Mouse (Mus musculus) liver, embryonic 12.5 days (tissue): ENCODE data around the gene Hspb9. TPM values are rescaled to one million over a fixed set of nuclear protein-coding genes. Genes with fewer than 3 reads are reported as not detected.

Experiments
- ATAC-seq: fragments of 200-750 bp; cut with Nextera tagmentation; 2 replicates; pipeline ENCODE4 v1.8.0; 2017; ENCODE audit warnings: moderate number of reproducible peaks, mild to moderate bottlenecking, moderate library complexity
- H3K27ac ChIP-seq: fragments of 300-500 bp; sonication (generic); 2 replicates; pipeline ENCODE4 v1.5.1; 2016; ENCODE audit warnings: mild to moderate bottlenecking
- H3K27me3 ChIP-seq: fragments of 300-500 bp; sonication (generic); replicated peaks from 2 replicates; pipeline ENCODE4 v1.6.1; 2016; ENCODE audit warnings: mild to moderate bottlenecking, moderate library complexity
- H3K36me3 ChIP-seq: fragments of 300-500 bp; sonication (generic); 2 replicates; pipeline ENCODE4 v1.6.1; 2016; ENCODE audit warnings: mild to moderate bottlenecking, moderate library complexity
- H3K4me1 ChIP-seq: fragments of 300-500 bp; sonication (generic); 2 replicates; pipeline ENCODE4 v1.6.1; 2016
- H3K4me2 ChIP-seq: fragments of 300-500 bp; sonication (generic); 2 replicates; pipeline ENCODE4 v1.6.1; 2016; ENCODE audit warnings: mild to moderate bottlenecking, moderate library complexity
- H3K4me3 ChIP-seq: fragments of 300-500 bp; sonication (generic); 2 replicates; pipeline ENCODE4 v1.5.1; 2016; ENCODE audit warnings: mild to moderate bottlenecking, moderate library complexity
- H3K9ac ChIP-seq: fragments of 300-500 bp; sonication (generic); 2 replicates; pipeline ENCODE4 v1.6.1; 2016; ENCODE audit warnings: mild to moderate bottlenecking, moderate library complexity
- H3K9me3 ChIP-seq: fragments of 300-500 bp; sonication (generic); replicated peaks from 2 replicates; pipeline ENCODE4 v1.6.1; 2016; ENCODE audit warnings: mild to moderate bottlenecking, moderate library complexity
- WGBS: fragments of 180-500 bp; shearing (Covaris S2); methylation state at CpG from one replicate; pipeline ENCODE4 v1.1.7; 2016; ENCODE audit not compliant: insufficient replicate concordance; 5-methylcytosine and 5-hydroxymethylcytosine counted together
- polyA plus RNA-seq: library from polyadenylated mRNA; unstranded; fragments of >200 nt; fragmentation: Nextera tagmentation; extraction: Ambion mirVana; gene quantifications from 2 replicates; pipeline ENCODE4 v1.2.1, GENCODE M21; 2016

Gene Hspb9
- polyA plus RNA-seq, result 0.29 and 0.33 TPM in 2 replicates

- Histone ChIP-seq H3K9ac (peak within 1 kb of the TSS; percentile 66), H3K4me1 (peaks cover 47% of the 10 kb centered on the region), H3K9me3 (no peaks in the 10 kb centered on the region), H3K4me3 (peak within 1 kb of the TSS; percentile 89), H3K27ac (peak within 1 kb of the TSS; percentile 87), H3K36me3 (peaks cover 65% of the 10 kb centered on the region), H3K27me3 (no peaks in the 10 kb centered on the region), H3K4me2 (peak within 1 kb of the TSS; percentile 98)
- 3% methylated on average over 38 of the region's 38 CpGs for WGBS
- peak; percentile 76 for ATAC-seq
Measured at GRCm38 (mm10) chr11:100713735-100714533, at the start of gene Hspb9. Gene Hspb9, plus strand, starts transcription at chr11:100713850.

- no peak overlapping the region for H3K27ac ChIP-seq
- H3K9ac ChIP-seq, result no peak overlapping the region
- H3K4me3 ChIP-seq, result no peak overlapping the region
- peaks cover 55% of the 10 kb centered on the region for H3K27me3 ChIP-seq
- H3K9me3 ChIP-seq, result no peaks in the 10 kb centered on the region
- WGBS, result 61% methylated on average over 1 of the region's 1 CpGs
- no peak overlapping the region for H3K4me2 ChIP-seq
- no peaks in the 10 kb centered on the region for H3K36me3 ChIP-seq
- ATAC-seq, result no peak
- no peaks in the 10 kb centered on the region for H3K4me1 ChIP-seq
Measured at GRCm38 (mm10) chr11:100671049-100671448, 42.6 kb upstream of the Hspb9 start.

- Histone ChIP-seq H3K36me3 (no peaks in the 10 kb centered on the region), H3K4me1 (no peaks in the 10 kb centered on the region), H3K27me3 (peaks cover 63% of the 10 kb centered on the region), H3K27ac (no peak overlapping the region), H3K9me3 (no peaks in the 10 kb centered on the region), H3K4me3 (no peak overlapping the region), H3K4me2 (no peak overlapping the region), H3K9ac (no peak overlapping the region)
- no peak for ATAC-seq
- 20% methylated on average over 2 of the region's 2 CpGs for WGBS
Measured at GRCm38 (mm10) chr11:100671956-100672355, 41.7 kb upstream of the Hspb9 start.

GRCm38 (mm10) chr11:100673169-100673568, 40.5 kb upstream of the Hspb9 start:
- Histone ChIP-seq H3K9ac (no peak overlapping the region), H3K9me3 (no peaks in the 10 kb centered on the region), H3K36me3 (no peaks in the 10 kb centered on the region), H3K27ac (no peak overlapping the region), H3K4me2 (peak overlapping the region; percentile 9), H3K4me1 (no peaks in the 10 kb centered on the region), H3K27me3 (peaks cover 74% of the 10 kb centered on the region), H3K4me3 (no peak overlapping the region)
- WGBS, result 15% methylated on average over 23 of the region's 23 CpGs
- no peak for ATAC-seq

GRCm38 (mm10) chr11:100677810-100678209, 35.8 kb upstream of the Hspb9 start:
- Histone ChIP-seq H3K9ac (no peak overlapping the region), H3K4me1 (no peaks in the 10 kb centered on the region), H3K4me3 (no peak overlapping the region), H3K9me3 (no peaks in the 10 kb centered on the region), H3K4me2 (no peak overlapping the region), H3K36me3 (no peaks in the 10 kb centered on the region), H3K27me3 (peaks cover 73% of the 10 kb centered on the region), H3K27ac (no peak overlapping the region)
- WGBS, result 35% methylated on average over 7 of the region's 7 CpGs
- no peak for ATAC-seq

GRCm38 (mm10) chr11:100681826-100682225, 31.8 kb upstream of the Hspb9 start:
- no peak for ATAC-seq
- no peaks in the 10 kb centered on the region for H3K36me3 ChIP-seq
- no peaks in the 10 kb centered on the region for H3K4me1 ChIP-seq
- H3K4me3 ChIP-seq, result no peak overlapping the region
- H3K27ac ChIP-seq, result no peak overlapping the region
- 68% methylated on average over 5 of the region's 5 CpGs for WGBS
- no peak overlapping the region for H3K9ac ChIP-seq
- no peak overlapping the region for H3K4me2 ChIP-seq
- H3K9me3 ChIP-seq, result no peaks in the 10 kb centered on the region
- peaks cover 54% of the 10 kb centered on the region; the same call in 1 of the 2 replicates for H3K27me3 ChIP-seq

- Histone ChIP-seq H3K9me3 (no peaks in the 10 kb centered on the region), H3K4me2 (no peak overlapping the region), H3K4me1 (no peaks in the 10 kb centered on the region), H3K9ac (no peak overlapping the region), H3K27ac (no peak overlapping the region), H3K36me3 (no peaks in the 10 kb centered on the region), H3K4me3 (no peak overlapping the region), H3K27me3 (peaks cover 49% of the 10 kb centered on the region; the same call in 1 of the 2 replicates)
- WGBS, result 66% methylated on average over 5 of the region's 5 CpGs
- no peak for ATAC-seq
Measured at GRCm38 (mm10) chr11:100682526-100682925, 31.1 kb upstream of the Hspb9 start.

GRCm38 (mm10) chr11:100684084-100684483, 29.6 kb upstream of the Hspb9 start:
- no peak for ATAC-seq
- Histone ChIP-seq H3K4me3 (no peak overlapping the region), H3K4me2 (no peak overlapping the region), H3K36me3 (no peaks in the 10 kb centered on the region), H3K9ac (no peak overlapping the region), H3K27ac (no peak overlapping the region), H3K9me3 (no peaks in the 10 kb centered on the region), H3K27me3 (peaks cover 39% of the 10 kb centered on the region; the same call in 1 of the 2 replicates), H3K4me1 (no peaks in the 10 kb centered on the region)
- WGBS, result 63% methylated on average over 2 of the region's 2 CpGs

- ATAC-seq, result no peak
- H3K27me3 ChIP-seq, result peaks cover 42% of the 10 kb centered on the region
- WGBS, result 62% methylated on average over 2 of the region's 3 CpGs
Measured at GRCm38 (mm10) chr11:100685371-100685770, 28.3 kb upstream of the Hspb9 start.

GRCm38 (mm10) chr11:100687265-100687664, 26.4 kb upstream of the Hspb9 start:
- Histone ChIP-seq H3K4me3 (no peak overlapping the region), H3K27me3 (peaks cover 55% of the 10 kb centered on the region), H3K4me2 (no peak overlapping the region), H3K9ac (no peak overlapping the region), H3K36me3 (no peaks in the 10 kb centered on the region), H3K4me1 (peaks cover 8% of the 10 kb centered on the region), H3K27ac (no peak overlapping the region), H3K9me3 (no peaks in the 10 kb centered on the region)
- 61% methylated on average over 7 of the region's 7 CpGs for WGBS
- ATAC-seq, result no peak

More at GRCm38 (mm10) chr11:100685371-100685770, 28.3 kb upstream of the Hspb9 start:
- no peak overlapping the region for H3K27ac ChIP-seq
- no peaks in the 10 kb centered on the region for H3K9me3 ChIP-seq
- no peaks in the 10 kb centered on the region for H3K4me1 ChIP-seq
- H3K9ac ChIP-seq, result no peak overlapping the region
- H3K4me3 ChIP-seq, result no peak overlapping the region
- H3K4me2 ChIP-seq, result no peak overlapping the region
- no peaks in the 10 kb centered on the region for H3K36me3 ChIP-seq

GRCm38 (mm10) chr11:100688443-100688842, 25.2 kb upstream of the Hspb9 start:
- no peak overlapping the region for H3K27ac ChIP-seq
- peaks cover 13% of the 10 kb centered on the region for H3K4me1 ChIP-seq
- peaks cover 55% of the 10 kb centered on the region for H3K27me3 ChIP-seq
- H3K4me3 ChIP-seq, result no peak overlapping the region
- H3K4me2 ChIP-seq, result no peak overlapping the region
- no peak overlapping the region for H3K9ac ChIP-seq
- no peaks in the 10 kb centered on the region for H3K36me3 ChIP-seq
- WGBS, result 55% methylated on average over 4 of the region's 4 CpGs
- no peaks in the 10 kb centered on the region for H3K9me3 ChIP-seq
- ATAC-seq, result no peak

- no peak overlapping the region for H3K27ac ChIP-seq
- H3K36me3 ChIP-seq, result no peaks in the 10 kb centered on the region
- H3K9ac ChIP-seq, result no peak overlapping the region
- H3K9me3 ChIP-seq, result no peaks in the 10 kb centered on the region
- H3K4me1 ChIP-seq, result peaks cover 13% of the 10 kb centered on the region
- H3K27me3 ChIP-seq, result peaks cover 57% of the 10 kb centered on the region
- ATAC-seq, result no peak
- no peak overlapping the region for H3K4me3 ChIP-seq
- H3K4me2 ChIP-seq, result no peak overlapping the region
- 58% methylated on average over 7 of the region's 7 CpGs for WGBS
Measured at GRCm38 (mm10) chr11:100690389-100690788, 23.3 kb upstream of the Hspb9 start.
